Mouse (Mus musculus) duodenum, adult 2 months (tissue): Measurements from ENCODE around the gene Itga1. TPM values are rescaled to one million over a fixed set of nuclear protein-coding genes. Genes with fewer than 3 reads are reported as not detected.

Experiments used
- polyA plus RNA-seq: library from polyadenylated mRNA; depleted of rRNA; stranded (reverse); fragments of >200 nt; gene quantifications from 2 replicates; pipeline ENCODE4 v1.2.3, GENCODE M21; 2012; ENCODE audit warnings: low replicate concordance; rRNA removed

The Itga1 gene
- 0.68 and 3.0 TPM in 2 replicates for polyA plus RNA-seq

GRCm38 (mm10) chr13:115101355-115102191 lies at the start of gene Itga1, which contains the start of gene Gm49395:
TSS of gene Itga1 (minus strand) at chr13:115101964.
TSS of gene Gm49395 (minus strand) at chr13:115101921.

GRCm38 (mm10) chr13:115090069-115090976 lies 11.4 kb downstream of the Itga1 start, which contains the start of gene Pelo:
TSS of gene Pelo (minus strand) at chr13:115090186.

GRCm38 (mm10) chr13:114931775-114932294 lies 169.9 kb downstream of the Itga1 start, which contains the start of gene Itga2:
TSS of gene Itga2 (minus strand) at chr13:114932100.

Other genes with a start within 250 kb of the Itga1 start
- gene Itga2, start 169.9 kb downstream of the Itga1 start, polyA plus RNA-seq: 0.20 and 0.57 TPM in 2 replicates
- gene Pelo, start 11.8 kb downstream of the Itga1 start, polyA plus RNA-seq: 16.8 and 18.0 TPM in 2 replicates
- gene Gm49395, start within 50 bp of the Itga1 start, polyA plus RNA-seq: 6.1 and 11.6 TPM in 2 replicates